Mouse (Mus musculus): ENCODE results near the gene Aqr.
A peak's percentile ranks its signal among the peaks of the same experiment; 100 is the strongest.
"Not testable (repeated sequence)": the region's sequence is repeated elsewhere in the genome, so short reads cannot be mapped to it uniquely, and the experiment has no call there.

Gene Aqr

GRCm38 (mm10) chr2:114186924-114187323 lies at the start of gene Aqr:
Gene Aqr (minus strand): TSS chr2:114187024.
- not testable (repeated sequence) for DNase-seq (ENCODE audit: low read depth, low spot score)

GRCm38 (mm10) chr2:114236566-114236965 lies 49.7 kb upstream of the Aqr start:
- no peak for DNase-seq (ENCODE audit: low read depth, low spot score)

DNA sequence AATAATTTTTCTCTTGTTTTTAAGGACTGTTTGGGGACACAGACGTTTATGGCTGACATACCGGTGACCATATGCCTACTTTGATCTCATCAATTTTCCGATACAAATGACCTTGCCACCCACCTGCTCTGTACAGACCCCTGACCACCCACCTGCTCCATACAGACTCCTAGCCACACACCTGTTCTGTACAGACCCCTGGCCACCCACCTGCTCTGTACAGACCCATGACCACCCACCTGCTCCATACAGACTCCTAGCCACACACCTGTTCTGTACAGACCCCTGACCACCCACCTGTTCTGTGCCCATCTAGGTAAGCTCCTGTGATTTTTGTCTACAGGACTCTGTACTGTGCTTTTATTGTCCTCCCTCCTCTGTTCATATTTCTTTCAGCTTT lies 48.8 kb upstream of the Aqr start:
- no peak for DNase-seq (ENCODE audit: low read depth, low spot score)

- no peak for DNase-seq (ENCODE audit: low read depth, low spot score)
Measured at GRCm38 (mm10) chr2:114231248-114231647, 44.4 kb upstream of the Aqr start.

GRCm38 (mm10) chr2:114228672-114229071 lies 41.8 kb upstream of the Aqr start:
- DNase-seq (ENCODE audit: low read depth, low spot score), result no peak

DNA sequence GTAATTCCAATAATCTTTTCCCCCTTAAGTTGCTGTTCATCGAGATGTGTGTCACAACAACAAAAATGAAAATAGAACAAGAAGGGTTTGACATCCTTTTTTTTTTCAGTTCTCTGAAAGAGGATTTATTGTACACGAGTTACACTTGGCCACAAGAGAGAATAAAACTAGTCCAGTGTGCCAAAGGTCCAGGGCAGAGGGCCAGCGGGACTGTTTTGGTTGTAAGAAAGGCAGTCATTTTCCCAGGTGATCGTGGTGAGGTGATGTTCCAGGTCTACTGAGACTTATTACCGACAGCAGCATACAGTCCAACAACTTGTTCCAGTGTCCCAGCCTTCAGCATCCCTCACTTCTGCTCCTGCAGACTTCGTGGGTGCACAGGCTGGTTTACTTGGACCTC lies 18.2 kb upstream of the Aqr start:
- no peak for DNase-seq (ENCODE audit: low read depth, low spot score)

- DNase-seq (ENCODE audit: low read depth, low spot score), result no peak
Measured at GRCm38 (mm10) chr2:114201574-114201973, 14.8 kb upstream of the Aqr start.

- DNase-seq (ENCODE audit: low read depth, low spot score), result peak; percentile 80
Measured at GRCm38 (mm10) chr2:114200932-114201559, 14.2 kb upstream of the Aqr start, which contains the start of gene Zfp770. Gene Zfp770 (minus strand): TSS chr2:114201469.

DNA sequence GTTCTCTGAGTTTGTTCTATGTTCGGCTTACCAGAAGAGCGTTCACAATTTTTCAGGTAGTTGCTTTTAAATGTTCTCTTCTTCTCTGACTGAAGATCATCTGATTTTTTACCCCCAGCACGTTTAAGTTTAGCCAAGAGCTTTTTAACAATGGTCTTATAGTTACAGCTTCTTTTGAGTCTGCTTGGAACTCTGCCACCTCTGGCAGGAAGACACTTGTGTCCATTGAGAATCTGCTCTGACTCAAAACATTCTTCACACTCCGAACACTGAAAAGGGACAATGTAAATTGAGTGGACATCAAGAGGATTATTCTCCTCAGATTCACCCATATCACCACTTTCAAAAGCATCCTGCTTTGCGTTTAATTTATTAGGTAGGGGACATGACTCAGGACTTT lies 9.6 kb upstream of the Aqr start:
- no peak for DNase-seq (ENCODE audit: low read depth, low spot score)

- DNase-seq (ENCODE audit: low read depth, low spot score), result no peak
Measured at GRCm38 (mm10) chr2:114177802-114178733, 8.8 kb downstream of the Aqr start.

DNA sequence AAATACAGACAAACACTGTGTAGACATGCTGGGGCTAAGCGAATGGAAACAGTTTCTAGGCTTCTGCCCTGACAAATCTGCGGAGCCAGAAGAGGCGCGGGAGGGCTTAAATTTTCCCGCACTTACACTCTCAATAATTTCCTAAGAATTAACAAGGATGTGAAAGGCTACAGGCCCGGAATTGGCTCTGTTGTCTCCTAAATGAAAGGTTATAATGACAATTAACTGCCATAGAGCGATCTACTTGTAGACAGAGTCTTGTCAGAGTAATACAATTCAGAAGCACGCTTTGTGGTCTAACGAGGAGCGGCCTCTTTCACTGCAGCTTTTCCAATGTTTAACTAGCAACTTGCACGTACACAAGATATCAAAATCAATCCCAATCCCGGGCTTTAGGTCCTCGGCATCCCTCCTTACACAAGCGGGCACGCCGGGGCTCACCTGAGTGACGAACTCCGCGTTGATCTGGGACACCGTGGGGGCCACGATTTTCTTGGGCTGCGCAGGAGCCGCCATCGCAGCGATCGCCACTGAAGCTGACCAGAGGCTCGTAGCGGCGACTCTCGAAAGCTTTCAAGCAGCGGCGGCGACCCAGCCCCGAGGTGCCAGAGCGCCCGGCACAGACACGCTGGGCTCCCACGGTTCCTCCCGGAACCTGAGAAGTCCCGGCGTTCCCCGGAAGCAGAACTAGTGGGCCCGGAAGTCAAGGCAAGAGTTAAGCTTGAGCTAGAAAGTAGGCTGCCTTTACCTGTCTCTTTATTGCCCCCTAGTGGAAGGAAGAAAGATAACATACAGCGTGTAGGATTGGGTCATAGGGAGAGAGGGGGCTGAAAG lies 12.0 kb downstream of the Aqr start:
- DNase-seq (ENCODE audit: low read depth, low spot score), result peak; percentile 76

GRCm38 (mm10) chr2:114173248-114173647 lies 13.6 kb downstream of the Aqr start:
- no peak for DNase-seq (ENCODE audit: low read depth, low spot score)

DNA sequence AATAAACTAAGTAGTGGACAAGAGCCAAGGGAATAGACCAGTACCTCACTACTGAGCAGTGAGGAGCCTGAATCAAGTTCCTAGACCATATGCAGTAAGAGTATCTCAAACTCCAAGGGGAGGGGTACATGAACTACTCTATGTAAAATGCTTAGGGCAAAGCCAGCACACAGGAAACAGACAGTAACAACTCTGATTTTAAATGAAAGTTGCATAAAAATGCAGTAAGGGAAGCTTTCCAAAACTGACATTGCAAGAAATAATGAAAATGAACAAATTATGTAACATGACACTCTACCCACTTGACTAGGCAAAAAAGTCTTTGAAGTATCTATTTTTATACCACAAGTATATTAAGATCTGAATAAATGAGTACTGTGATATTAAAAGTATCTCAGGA lies 19.0 kb downstream of the Aqr start:
- DNase-seq (ENCODE audit: low read depth, low spot score), result no peak

GRCm38 (mm10) chr2:114161978-114162377 lies 24.8 kb downstream of the Aqr start:
- DNase-seq (ENCODE audit: low read depth, low spot score), result no peak

- DNase-seq (ENCODE audit: low read depth, low spot score), result no peak
Measured at GRCm38 (mm10) chr2:114157345-114157744, 29.5 kb downstream of the Aqr start.

GRCm38 (mm10) chr2:114156639-114157038 lies 30.2 kb downstream of the Aqr start:
- no peak for DNase-seq (ENCODE audit: low read depth, low spot score)

- no peak for DNase-seq (ENCODE audit: low read depth, low spot score)
Measured at GRCm38 (mm10) chr2:114153247-114153646, 33.6 kb downstream of the Aqr start.

- no peak for DNase-seq (ENCODE audit: low read depth, low spot score)
Measured at GRCm38 (mm10) chr2:114146864-114147458, 39.9 kb downstream of the Aqr start.

DNA sequence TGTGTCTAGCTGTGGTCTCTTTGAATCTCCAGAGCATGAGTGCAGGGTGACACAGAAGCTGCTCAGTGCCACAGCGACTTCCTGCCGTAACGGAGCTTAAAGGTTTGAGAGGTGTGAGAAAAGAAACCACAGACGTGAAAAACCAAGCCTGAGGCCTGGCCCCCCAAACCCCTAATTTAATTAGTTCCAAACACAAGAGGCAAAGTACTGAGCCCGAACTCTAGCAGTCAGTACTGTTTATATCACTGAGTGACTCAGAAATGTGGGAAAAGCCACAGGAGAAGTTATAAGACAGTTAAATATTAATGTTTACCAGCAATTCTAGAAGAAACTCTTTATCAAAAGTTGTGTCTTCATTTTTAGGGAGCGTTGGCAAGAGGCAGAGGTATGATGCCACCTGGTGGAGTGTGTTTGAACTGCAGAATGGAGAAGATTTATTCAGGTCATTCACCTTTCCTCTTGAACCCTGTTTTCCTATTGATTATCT lies 41.5 kb downstream of the Aqr start:
- peak; percentile 32 for DNase-seq (ENCODE audit: low read depth, low spot score)

GRCm38 (mm10) chr2:114144915-114145314 lies 41.9 kb downstream of the Aqr start:
- DNase-seq (ENCODE audit: low read depth, low spot score), result no peak

DNA sequence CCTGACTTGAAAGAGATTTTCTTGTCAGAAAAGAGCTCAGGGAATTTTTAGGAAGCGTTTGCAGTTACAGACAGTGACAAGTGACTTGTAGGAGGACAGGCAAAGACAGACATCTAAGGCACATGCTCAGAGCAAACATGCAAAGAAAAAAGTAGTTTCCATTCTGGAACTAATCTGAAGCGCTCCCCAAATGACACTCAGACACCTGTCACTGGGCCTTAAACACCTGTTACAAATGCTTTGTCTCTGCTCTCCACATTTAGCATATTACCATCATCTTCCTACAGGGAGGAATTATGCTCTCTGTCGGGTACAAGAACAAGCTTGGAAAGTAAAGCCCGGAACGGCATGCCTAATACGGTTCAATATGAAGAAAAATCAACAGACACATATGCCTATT lies 43.0 kb downstream of the Aqr start:
- DNase-seq (ENCODE audit: low read depth, low spot score), result no peak

Measured in retina, postnatal 7 days (tissue).